ENCODE assay signal across 16 mouse cellular contexts in genomic region chr4:102682190-102682589, GRCm38 (mm10). TPM values are rescaled to one million over a fixed set of nuclear protein-coding genes. Genes with fewer than 3 reads are reported as not detected.
A peak's percentile ranks its signal among the peaks of the same experiment; 100 is the strongest.
DNase-seq lines count a peak whose midpoint lies in the region; ATAC-seq and TF ChIP-seq lines count a peak whose summit lies in the region.
"Had no signal": no experiment of that assay in that cellular context is flagged by ENCODE, and none has a peak within 500 bp of the region (broad histone marks: within the 10 kb centered on the region; RNA-seq: fewer than 3 reads in every experiment).

No protein-coding gene starts in this region.

- ATAC-seq in monocyte, adult 5-6 weeks (replicated peaks; ENCODE audit: insufficient number of reproducible peaks, low FRiP score, low TSS enrichment, poor library complexity, severe bottlenecking), result 0 out of 2 replicates have a peak, but pooled peaks have one; percentile 9
- ATAC-seq: forebrain, embryonic 16.5 days; intestine, postnatal 0 days; Patski had no signal

- TF ChIP-seq CTCF in brain, embryonic 14.5 days (IDR thresholded peaks at IDR 0.05; ENCODE audit: borderline replicate concordance, extremely low read depth, insufficient read depth, insufficient read length), result no peak

- peak; percentile 6 to 14 for DNase-seq in spleen, postnatal 36 days (ENCODE audit: low spot score in 2 of 2)
- no peak for DNase-seq in spleen, postnatal 14 days (ENCODE audit: low spot score in 2 of 2)
- peak; percentile 67 for DNase-seq in CD4-positive, CD25-positive, alpha-beta regulatory T cell, adult 2 months (ENCODE audit: low read depth, low spot score)
- peak; percentile 11 for DNase-seq in brain, embryonic 14.5 days (ENCODE audit: low read depth)
- no peak for DNase-seq in cerebellum, adult 18-20 months
- no peak for DNase-seq in cerebellum, adult 9-11 months
- no peak for DNase-seq in cerebellum, adult 9-10 months
- DNase-seq: adrenal gland, postnatal 36 days; cerebellum, postnatal 25 days; gastrocnemius, postnatal 10 days; layer of hippocampus, adult 9-11 months; thymus, postnatal 36 days had no signal

- no peak for TF ChIP-seq POLR2A in brain, embryonic 14.5 days (IDR thresholded peaks at IDR 0.05; ENCODE audit: borderline replicate concordance, extremely low read depth, insufficient read depth, insufficient read length, poor library complexity, severe bottlenecking)

RNA-seq across cellular contexts. Expression of gene Sgip1, which starts 58.9 kb away (rescaled TPM):
- 22.6 and 44.3 TPM in 2 replicates for polyA plus RNA-seq in brain, embryonic 14.5 days (2012; rRNA removed)
- total RNA-seq in monocyte, adult 5-6 weeks (2017), result 0.19 to 16.6 TPM (median 0.86 TPM) in 3 replicates

Comparison
In these comparisons a context has a peak if more than half of its experiments do, and no peak if none do; other contexts are left out.
1. DNase-seq: peak in spleen, postnatal 36 days (2 of 2), CD4-positive, CD25-positive, alpha-beta regulatory T cell, adult 2 months (single experiment) and brain, embryonic 14.5 days (single experiment); none in spleen, postnatal 14 days (0 of 2), cerebellum, adult 18-20 months (0 of 2), cerebellum, adult 9-11 months (single experiment) and cerebellum, adult 9-10 months (single experiment).